Mouse (Mus musculus) kidney, embryonic 16.5 days (tissue): ENCODE measurements at regions not wholly inside any gene's neighbourhood (a gene's known extent, or its start where the extent isn't known, plus 50 kb on each side); places are given as distances from the start of the nearest gene placed in this dataset.
A peak's percentile ranks its signal among the peaks of the same experiment; 100 is the strongest.

Experiments
- ATAC-seq: fragments of 200-750 bp; cut with Nextera tagmentation; 2 replicates; pipeline ENCODE4 v1.8.0; 2017; ENCODE audit warnings: moderate TSS enrichment; ENCODE audit not compliant: low FRiP score, low TSS enrichment
- H3K27ac ChIP-seq: fragments of 300-500 bp; sonication (generic); 2 replicates; pipeline ENCODE4 v1.5.1; 2014; ENCODE audit warnings: low read length
- H3K27me3 ChIP-seq: fragments of 300-500 bp; sonication (generic); 2 replicates; pipeline ENCODE4 v1.6.1; 2014; ENCODE audit warnings: low read length, control low read depth, mixed read lengths; ENCODE audit not compliant: insufficient read depth
- H3K36me3 ChIP-seq: fragments of 300-500 bp; sonication (generic); 2 replicates; pipeline ENCODE4 v1.6.1; 2014; ENCODE audit warnings: low read length, control low read depth, mixed read lengths; ENCODE audit not compliant: insufficient read depth
- H3K4me1 ChIP-seq: fragments of 300-500 bp; sonication (generic); 2 replicates; pipeline ENCODE4 v1.6.1; 2014; ENCODE audit warnings: low read length, control low read depth, mixed read lengths; ENCODE audit not compliant: insufficient read depth
- H3K4me2 ChIP-seq: fragments of 300-500 bp; sonication (generic); replicated peaks from 2 replicates; pipeline ENCODE4 v1.6.1; 2014; ENCODE audit warnings: low read depth, low read length
- H3K4me3 ChIP-seq: fragments of 300-500 bp; sonication (generic); 2 replicates; pipeline ENCODE4 v1.5.1; 2014; ENCODE audit warnings: mild to moderate bottlenecking, low read length
- H3K9ac ChIP-seq: fragments of 300-500 bp; sonication (generic); replicated peaks from 2 replicates; pipeline ENCODE4 v1.6.1; 2014; ENCODE audit warnings: low read length
- H3K9me3 ChIP-seq: fragments of 300-500 bp; sonication (generic); 2 replicates; pipeline ENCODE4 v1.6.1; 2016; ENCODE audit warnings: low read length, control low read depth
- WGBS: fragments of 180-500 bp; shearing (Covaris S2); extraction: QIAGEN DNeasy Blood & Tissue Kit; methylation state at CpG from one replicate; pipeline ENCODE4 v1.1.7; 2014; 5-methylcytosine and 5-hydroxymethylcytosine counted together

DNA sequence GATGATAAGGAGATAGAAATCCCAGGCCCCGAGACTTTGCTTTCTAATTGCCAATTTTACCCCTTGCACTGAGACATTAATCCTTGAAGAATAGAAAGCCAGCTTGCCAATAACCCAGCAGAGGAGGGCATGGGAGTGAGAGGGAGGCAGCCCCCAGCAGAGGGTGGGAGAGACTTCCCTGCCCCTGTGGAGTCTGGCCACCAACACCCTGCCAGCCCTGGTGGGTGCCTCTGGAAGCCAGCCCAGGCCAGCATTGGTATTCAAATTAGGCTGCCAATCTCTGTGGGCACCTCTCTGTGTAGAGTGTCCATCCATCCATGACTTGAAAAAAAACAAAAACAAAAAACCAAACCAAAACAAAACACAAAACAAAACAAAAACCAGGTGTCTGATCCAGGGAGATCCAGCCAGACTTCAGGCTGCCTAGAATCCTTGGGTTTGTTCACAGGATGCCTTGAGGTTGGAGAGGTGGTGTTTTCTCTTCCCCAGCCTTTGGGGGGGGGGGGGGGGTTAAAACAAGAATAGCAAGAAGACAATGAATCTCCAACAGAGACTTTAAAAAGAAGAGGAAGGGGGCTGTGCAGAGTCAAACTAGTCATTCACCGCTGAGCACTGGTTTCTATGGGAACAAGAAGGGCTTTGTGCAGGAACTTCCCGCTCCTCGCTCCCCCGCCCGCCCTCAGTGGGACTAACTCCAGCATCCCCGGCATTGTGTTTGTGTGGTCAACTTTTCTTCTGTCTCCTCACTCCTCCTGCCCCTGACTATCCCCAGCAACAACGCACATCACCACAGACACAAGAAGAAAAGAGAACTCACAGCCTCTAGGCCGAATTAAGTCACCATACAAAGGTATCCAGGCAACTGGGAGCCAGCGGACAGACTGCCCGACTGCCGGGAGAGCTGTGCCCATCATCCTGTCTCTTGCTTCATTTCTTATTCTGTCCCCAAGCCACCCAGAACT, 236.3 kb upstream of the Pabpc6 start:
- no peaks in the 10 kb centered on the region for H3K27me3 ChIP-seq
- no peaks in the 10 kb centered on the region for H3K36me3 ChIP-seq
- no peaks in the 10 kb centered on the region for H3K9me3 ChIP-seq
- H3K4me2 ChIP-seq = peak overlapping the region; percentile 40
- peaks cover 28% of the 10 kb centered on the region for H3K4me1 ChIP-seq
- 5% methylated on average over 12 of the region's 12 CpGs for WGBS
- peak; percentile 80 for ATAC-seq
- H3K27ac ChIP-seq = no peak overlapping the region; the same call in 1 of the 2 replicates
- H3K9ac ChIP-seq = 0 out of 2 replicates have a peak overlapping the region, but pooled peaks have one; percentile 3
- peak overlapping the region; percentile 10 for H3K4me3 ChIP-seq

DNA sequence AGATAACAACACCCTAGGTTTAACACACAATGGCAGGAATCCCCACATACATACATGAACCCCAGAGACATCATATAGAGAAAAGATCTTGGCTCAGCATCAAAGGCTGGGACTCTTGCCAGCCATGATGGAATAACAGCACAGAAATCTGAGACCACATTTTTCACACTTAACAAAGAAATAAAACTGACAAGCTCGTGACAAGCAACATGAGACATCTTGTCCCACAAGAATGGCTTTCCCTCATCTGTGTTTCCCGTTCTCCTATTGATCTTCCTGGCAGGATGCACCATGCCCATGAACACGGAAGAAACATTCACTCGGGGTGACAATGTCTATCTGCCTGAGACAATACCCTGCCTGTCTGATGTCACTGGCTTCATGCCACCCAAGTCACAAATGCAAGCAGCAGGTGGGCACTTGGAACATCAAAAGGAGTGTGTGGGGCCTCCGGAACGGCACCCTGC, 235.0 kb upstream of the Pabpc6 start:
- ATAC-seq = no peak; the same call in 1 of the 2 replicates
- WGBS = 18% methylated on average over 6 of the region's 6 CpGs

DNA sequence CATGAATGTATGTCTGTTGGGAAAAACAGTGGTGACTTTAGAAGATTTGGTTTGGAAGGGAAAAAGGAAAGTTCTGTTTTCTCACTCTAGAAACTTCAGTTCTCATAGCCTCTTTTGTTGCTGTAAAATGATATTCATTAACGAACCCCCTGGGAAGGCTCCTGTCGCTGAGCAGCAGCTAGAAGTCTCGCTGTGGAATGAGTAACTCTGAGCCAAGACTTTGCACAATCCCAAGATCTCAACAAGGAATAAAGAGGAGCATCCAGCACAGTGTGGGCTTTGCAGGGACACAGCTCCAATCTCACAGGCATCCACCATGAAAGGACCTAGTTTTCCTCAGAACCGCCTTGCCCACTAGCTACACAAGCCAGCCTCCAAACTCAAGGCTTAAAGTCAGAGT, 233.8 kb upstream of the Pabpc6 start:
- no peak overlapping the region for H3K4me3 ChIP-seq
- ATAC-seq = no peak
- no peaks in the 10 kb centered on the region for H3K36me3 ChIP-seq
- no peak overlapping the region for H3K4me2 ChIP-seq
- no peak overlapping the region for H3K27ac ChIP-seq
- no peaks in the 10 kb centered on the region for H3K27me3 ChIP-seq
- WGBS = 40% methylated on average over 4 of the region's 4 CpGs
- H3K9ac ChIP-seq = no peak overlapping the region
- H3K9me3 ChIP-seq = no peaks in the 10 kb centered on the region
- H3K4me1 ChIP-seq = peaks cover 28% of the 10 kb centered on the region

More for the DNA sequence above, 235.0 kb upstream of the Pabpc6 start:
- H3K27ac ChIP-seq = no peak overlapping the region; the same call in 1 of the 2 replicates
- H3K4me3 ChIP-seq = no peak overlapping the region
- no peaks in the 10 kb centered on the region for H3K27me3 ChIP-seq
- H3K36me3 ChIP-seq = no peaks in the 10 kb centered on the region
- no peaks in the 10 kb centered on the region for H3K9me3 ChIP-seq
- no peak overlapping the region for H3K4me2 ChIP-seq
- peaks cover 28% of the 10 kb centered on the region for H3K4me1 ChIP-seq
- H3K9ac ChIP-seq = no peak overlapping the region

DNA sequence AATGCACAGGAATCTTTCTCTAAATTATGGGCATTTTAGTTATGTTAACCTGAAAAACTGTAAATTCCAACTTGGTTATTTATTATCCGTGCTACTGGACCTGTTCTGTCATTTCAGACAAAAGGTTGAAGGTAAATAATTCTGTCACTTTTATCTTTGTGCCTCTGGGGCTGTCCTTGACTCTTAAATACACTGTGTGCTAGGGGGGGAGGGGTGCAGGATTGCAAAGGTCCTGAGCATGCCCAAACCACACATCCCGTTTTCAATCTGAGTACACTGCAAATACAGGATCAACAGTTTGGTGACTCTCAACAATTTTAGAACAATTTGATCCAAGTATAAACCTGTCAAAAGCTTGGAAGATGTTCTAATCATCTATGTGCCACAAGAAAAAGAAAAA, 227.4 kb upstream of the Pabpc6 start:
- Histone ChIP-seq H3K4me3 (no peak overlapping the region), H3K9ac (no peak overlapping the region), H3K9me3 (no peaks in the 10 kb centered on the region), H3K27ac (no peak overlapping the region), H3K4me1 (peaks cover 15% of the 10 kb centered on the region), H3K27me3 (no peaks in the 10 kb centered on the region), H3K36me3 (no peaks in the 10 kb centered on the region), H3K4me2 (no peak overlapping the region)
- 43% methylated on average over 2 of the region's 2 CpGs for whole genome bisulfite sequencing
- ATAC-seq = no peak

DNA sequence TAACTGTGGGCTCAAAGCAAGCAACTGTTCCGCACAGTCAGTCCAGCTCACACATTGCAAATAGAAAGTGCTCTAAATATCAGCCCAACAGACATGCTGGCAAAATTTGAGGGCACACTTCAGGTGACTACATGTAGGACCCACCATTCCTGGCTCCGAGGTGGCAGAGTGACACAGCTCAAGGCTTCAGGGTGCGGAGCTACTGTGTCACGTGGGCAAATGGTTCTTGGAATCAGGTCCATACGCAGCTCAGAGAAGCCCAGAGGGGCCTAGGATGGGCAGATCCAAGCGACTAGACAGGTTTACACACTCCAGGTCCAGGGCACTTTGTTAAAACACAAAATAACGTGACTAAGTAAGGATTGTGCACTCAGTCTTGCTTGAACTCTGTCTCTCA, 226.2 kb upstream of the Pabpc6 start:
- peak overlapping the region; percentile 13; the same call in 1 of the 2 replicates for H3K27ac ChIP-seq
- H3K4me3 ChIP-seq = no peak overlapping the region
- H3K36me3 ChIP-seq = no peaks in the 10 kb centered on the region
- peak; percentile 60 for ATAC-seq
- H3K9ac ChIP-seq = no peak overlapping the region
- no peak overlapping the region for H3K4me2 ChIP-seq
- H3K27me3 ChIP-seq = no peaks in the 10 kb centered on the region
- 60% methylated on average over 7 of the region's 7 CpGs for WGBS
- H3K4me1 ChIP-seq = peaks cover 15% of the 10 kb centered on the region
- no peaks in the 10 kb centered on the region for H3K9me3 ChIP-seq

DNA sequence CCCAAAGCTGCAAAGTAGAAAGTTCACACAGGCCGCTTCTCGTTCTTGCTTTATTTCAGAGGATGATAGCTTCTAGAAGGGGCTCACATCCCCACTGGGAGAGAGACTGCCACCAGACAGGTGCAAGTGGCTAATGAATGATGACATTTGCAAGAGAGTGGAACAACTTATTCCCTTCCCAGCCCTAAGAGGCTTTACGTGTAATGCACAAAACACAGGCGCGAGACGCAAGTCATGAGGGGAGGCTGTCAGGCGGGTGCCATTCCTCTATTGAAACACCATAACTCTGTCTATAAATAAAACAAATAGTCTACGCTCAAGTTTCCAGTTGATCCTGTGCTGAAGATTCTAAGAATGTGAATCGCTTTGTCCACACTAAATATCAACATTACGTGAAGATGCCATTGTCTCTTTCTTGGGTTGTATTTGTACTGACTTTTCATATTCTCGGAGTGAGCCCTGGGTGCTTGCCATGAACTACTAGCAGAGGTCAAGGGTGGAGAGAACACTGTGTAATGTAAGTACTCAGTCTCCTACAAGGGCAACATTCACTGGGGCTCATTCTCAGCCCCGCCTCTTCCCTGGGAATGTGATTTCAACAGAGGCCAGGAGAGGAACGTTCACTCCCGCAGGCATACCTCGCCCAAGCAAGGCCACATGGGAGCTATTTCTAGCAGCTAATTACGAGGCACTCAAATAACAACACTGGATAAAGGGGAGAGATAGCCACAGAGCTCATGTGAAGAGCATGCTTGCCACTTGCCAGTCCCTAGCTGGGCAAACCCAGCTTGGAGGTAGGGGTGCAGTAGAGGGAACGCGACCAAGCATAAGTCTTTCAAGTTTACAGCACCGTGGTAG, 225.5 kb upstream of the Pabpc6 start:
- WGBS = 52% methylated on average over 19 of the region's 19 CpGs
- no peak overlapping the region for H3K4me3 ChIP-seq
- H3K9ac ChIP-seq = 0 out of 2 replicates have a peak overlapping the region, but pooled peaks have one; percentile 6
- no peaks in the 10 kb centered on the region for H3K36me3 ChIP-seq
- no peak overlapping the region for H3K4me2 ChIP-seq
- peaks cover 15% of the 10 kb centered on the region for H3K4me1 ChIP-seq
- ATAC-seq = peak; percentile 84
- H3K9me3 ChIP-seq = no peaks in the 10 kb centered on the region
- no peaks in the 10 kb centered on the region for H3K27me3 ChIP-seq
- peak overlapping the region; percentile 13; the same call in 1 of the 2 replicates for H3K27ac ChIP-seq

DNA sequence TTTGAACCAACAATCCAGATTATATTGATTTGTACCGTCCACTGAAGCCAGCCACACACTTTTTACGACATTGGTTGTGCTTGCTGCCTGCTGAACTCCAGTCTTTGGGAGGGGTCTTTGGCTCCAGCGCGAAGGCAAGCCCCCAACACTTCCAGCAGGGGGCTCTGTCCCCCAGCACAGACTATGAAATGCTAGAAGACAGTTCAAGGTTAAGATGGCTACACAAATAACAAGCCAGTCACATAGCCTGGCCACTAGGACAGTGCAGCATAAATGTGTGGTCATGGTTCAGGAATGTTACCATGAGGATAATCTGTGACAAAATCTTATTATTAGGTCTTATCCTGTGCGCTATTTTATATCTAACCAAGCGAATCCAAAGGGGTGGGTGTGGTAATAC, 224.4 kb upstream of the Pabpc6 start:
- H3K36me3 ChIP-seq = no peaks in the 10 kb centered on the region
- H3K4me1 ChIP-seq = peaks cover 15% of the 10 kb centered on the region
- no peaks in the 10 kb centered on the region for H3K9me3 ChIP-seq
- peak; percentile 78; the same call in 1 of the 2 replicates for ATAC-seq
- no peak overlapping the region for H3K27ac ChIP-seq
- H3K4me2 ChIP-seq = no peak overlapping the region
- 42% methylated on average over 6 of the region's 6 CpGs for WGBS
- no peaks in the 10 kb centered on the region for H3K27me3 ChIP-seq
- no peak overlapping the region for H3K4me3 ChIP-seq
- H3K9ac ChIP-seq = no peak overlapping the region

DNA sequence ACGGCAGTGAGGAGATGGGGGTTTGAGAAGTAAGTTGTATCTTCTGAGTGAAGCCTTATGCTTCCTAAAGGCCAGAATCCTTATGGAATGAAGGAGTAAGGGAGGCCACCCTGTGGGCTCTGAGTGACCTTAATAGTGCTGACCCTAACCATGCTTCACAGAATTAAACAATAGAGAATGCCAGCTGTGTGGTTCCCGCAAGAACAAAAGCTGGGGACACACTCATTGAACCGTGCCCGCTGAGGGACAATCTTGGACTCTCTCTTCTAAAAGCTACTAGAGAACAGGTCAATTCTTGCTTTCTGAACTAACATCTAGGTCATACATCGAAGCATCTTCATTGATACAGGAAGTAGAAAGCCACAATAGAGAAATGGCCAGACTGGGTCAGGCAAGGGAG, 223.3 kb upstream of the Pabpc6 start:
- H3K4me3 ChIP-seq = no peak overlapping the region
- H3K4me2 ChIP-seq = no peak overlapping the region
- no peaks in the 10 kb centered on the region for H3K27me3 ChIP-seq
- peaks cover 15% of the 10 kb centered on the region for H3K4me1 ChIP-seq
- no peaks in the 10 kb centered on the region for H3K9me3 ChIP-seq
- WGBS = 81% methylated on average over 5 of the region's 5 CpGs
- H3K36me3 ChIP-seq = no peaks in the 10 kb centered on the region
- no peak overlapping the region for H3K9ac ChIP-seq
- no peak for ATAC-seq
- H3K27ac ChIP-seq = no peak overlapping the region

DNA sequence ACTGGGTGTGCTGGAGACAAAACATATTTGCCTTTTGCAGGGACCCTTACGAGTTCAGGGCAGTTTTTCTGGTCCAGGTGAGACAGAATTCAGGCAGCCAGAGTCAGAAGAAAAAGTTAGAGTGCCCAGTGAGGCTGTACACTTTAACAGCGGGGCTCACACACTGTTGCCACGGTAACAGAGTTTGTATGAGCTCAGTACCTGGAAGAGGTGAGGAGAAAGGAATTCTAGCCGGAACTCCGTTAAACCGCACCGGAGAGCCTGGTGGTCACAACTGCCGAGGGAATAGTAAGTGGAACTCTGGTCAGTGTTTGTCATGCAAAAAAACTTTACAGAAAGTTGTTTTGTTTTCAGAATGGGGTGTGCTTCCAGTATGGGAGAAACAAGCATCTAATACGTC, 222.6 kb upstream of the Pabpc6 start:
- peaks cover 15% of the 10 kb centered on the region for H3K4me1 ChIP-seq
- H3K9ac ChIP-seq = no peak overlapping the region
- no peaks in the 10 kb centered on the region for H3K36me3 ChIP-seq
- ATAC-seq = no peak
- no peak overlapping the region for H3K4me3 ChIP-seq
- 75% methylated on average over 9 of the region's 9 CpGs for WGBS
- no peaks in the 10 kb centered on the region for H3K9me3 ChIP-seq
- H3K27me3 ChIP-seq = no peaks in the 10 kb centered on the region
- H3K4me2 ChIP-seq = no peak overlapping the region
- H3K27ac ChIP-seq = no peak overlapping the region
